Mouse (Mus musculus) liver, adult 2 months (tissue): ENCODE data around the gene Frem1. TPM values are rescaled to one million over a fixed set of nuclear protein-coding genes. Genes with fewer than 3 reads are reported as not detected.

Experiments
- DNase-seq: peaks from one replicate; pipeline ENCODE4 v3.0.0-alpha.2; 2011; ENCODE audit warnings: low read depth, low spot score; ENCODE audit errors: extremely low read depth
- H3K27ac ChIP-seq: fragments of 200-500 bp; replicated peaks from 2 replicates; pipeline ENCODE4 v1.5.1; 2012; ENCODE audit warnings: low read depth, mild to moderate bottlenecking, control low read depth, inconsistent platforms, low read length; ENCODE audit not compliant: insufficient read depth
- H3K27me3 ChIP-seq: fragments of 200-500 bp; 2 replicates; pipeline ENCODE4 v1.6.1; 2012; ENCODE audit warnings: mild to moderate bottlenecking, moderate library complexity, low read length, inconsistent platforms; ENCODE audit not compliant: control insufficient read depth, insufficient read depth
- H3K36me3 ChIP-seq: fragments of 200-500 bp; 2 replicates; pipeline ENCODE4 v1.6.1; 2012; ENCODE audit warnings: low read length, inconsistent platforms; ENCODE audit not compliant: control insufficient read depth, insufficient read depth
- H3K4me1 ChIP-seq: fragments of 200-500 bp; 2 replicates; pipeline ENCODE4 v1.6.1; 2011; ENCODE audit warnings: low read length; ENCODE audit not compliant: control insufficient read depth, insufficient read depth
- H3K4me3 ChIP-seq: fragments of 200-500 bp; 2 replicates; pipeline ENCODE4 v1.5.1; 2011; ENCODE audit warnings: low read depth, mild to moderate bottlenecking, control low read depth, low read length, moderate library complexity; ENCODE audit not compliant: insufficient read depth
- H3K79me2 ChIP-seq: fragments of 200-500 bp; 2 replicates; pipeline ENCODE4 v1.6.1; 2012; ENCODE audit warnings: inconsistent platforms, mild to moderate bottlenecking, low read length, moderate library complexity; ENCODE audit not compliant: control insufficient read depth, insufficient read depth
- H3K9ac ChIP-seq: fragments of 200-500 bp; 2 replicates; pipeline ENCODE4 v1.6.1; 2012; ENCODE audit warnings: low read depth, mild to moderate bottlenecking, control low read depth, inconsistent platforms, low read length
- CTCF ChIP-seq: fragments of 200-500 bp; IDR thresholded peaks from 2 replicates; pipeline ENCODE4 v1.5.1; 2011; ENCODE audit warnings: low read depth, low read length, control low read depth
- POLR2A ChIP-seq: fragments of 200-500 bp; IDR thresholded peaks from 2 replicates; pipeline ENCODE4 v1.6.1; 2011; ENCODE audit warnings: low read length, control low read depth; ENCODE audit not compliant: insufficient read depth; ENCODE audit errors: extremely low read depth
- WGBS: fragments of 180-500 bp; shearing (Covaris S2); methylation state at CpG from one replicate; pipeline ENCODE4 v1.1.7; 2018; 5-methylcytosine and 5-hydroxymethylcytosine counted together
- polyA plus RNA-seq: library from polyadenylated mRNA; depleted of rRNA; stranded (reverse); fragments of >200 nt; gene quantifications from 2 replicates; pipeline ENCODE4 v1.2.3, GENCODE M21; 2012
- total RNA-seq: library from RNA; depleted of rRNA; stranded (reverse); fragments of >200 nt; gene quantifications from 2 replicates; pipeline ENCODE4 v1.2.3, GENCODE M21; 2014

Frem1 gene
- total and polyA plus RNA-seq, 2 experiments = 0.31 to 0.65 TPM

GRCm38 (mm10) chr4:83020759-83021555 lies 31.2 kb downstream of the Frem1 start:
- no peaks in the 10 kb centered on the region for H3K36me3 ChIP-seq
- H3K27ac ChIP-seq = no peak overlapping the region
- no peaks in the 10 kb centered on the region for H3K4me1 ChIP-seq
- TF ChIP-seq POLR2A = no peak
- no peak for TF ChIP-seq CTCF
- no peaks in the 10 kb centered on the region for H3K27me3 ChIP-seq
- WGBS = 71% methylated on average over 15 of the region's 15 CpGs
- DNase-seq = no peak
- H3K79me2 ChIP-seq = no peaks in the 10 kb centered on the region
- no peak overlapping the region for H3K4me3 ChIP-seq
- H3K9ac ChIP-seq = no peak overlapping the region

DNA sequence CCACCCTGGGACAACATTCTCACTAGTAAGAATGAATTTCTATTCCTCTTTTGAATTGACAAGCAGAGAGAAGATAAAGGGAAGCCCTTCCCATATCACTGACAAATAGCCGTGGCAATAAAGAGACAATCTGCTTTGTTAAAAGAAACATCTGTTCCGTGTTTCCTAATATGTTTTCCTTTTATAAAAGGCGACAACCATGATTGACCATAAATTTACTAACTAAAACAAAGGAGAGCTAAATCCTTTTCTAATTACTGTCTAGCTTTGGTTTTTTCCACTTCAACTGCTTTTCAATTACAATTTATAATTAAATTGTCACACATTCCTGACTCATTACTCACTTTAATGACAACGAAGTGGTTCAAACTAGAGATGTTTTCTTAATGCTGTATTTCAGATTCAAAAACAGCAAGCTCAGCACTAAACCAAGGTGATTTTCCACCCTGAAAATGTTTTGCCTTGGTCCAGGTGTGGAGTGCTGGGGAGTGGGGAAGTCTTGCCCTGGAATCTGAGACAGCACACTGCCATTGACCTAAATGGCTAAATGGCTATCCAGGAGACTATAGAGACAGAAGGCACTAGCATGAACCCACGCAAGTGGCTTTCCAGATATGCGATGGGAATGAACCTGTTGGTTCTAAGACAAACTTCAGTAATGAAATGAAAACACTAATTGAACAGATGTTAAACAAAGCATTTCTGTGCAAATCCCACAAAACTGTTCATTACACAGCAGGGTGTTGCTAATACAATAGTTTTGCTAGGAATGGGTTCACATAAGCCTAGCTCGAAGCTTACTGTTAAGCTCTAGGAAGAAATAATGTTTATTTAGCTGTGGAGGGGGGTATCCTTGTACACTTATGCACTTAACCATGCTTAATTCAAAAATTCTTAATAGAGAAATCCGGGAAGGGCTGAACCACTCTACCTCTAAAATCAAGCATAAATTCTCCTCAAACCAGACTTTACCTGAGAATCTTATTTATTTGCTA lies 33.7 kb downstream of the Frem1 start:
- no peaks in the 10 kb centered on the region for H3K36me3 ChIP-seq
- no peak overlapping the region for H3K9ac ChIP-seq
- DNase-seq = no peak
- 83% methylated on average over 8 of the region's 8 CpGs for WGBS
- H3K79me2 ChIP-seq = no peaks in the 10 kb centered on the region
- H3K27me3 ChIP-seq = no peaks in the 10 kb centered on the region
- H3K4me3 ChIP-seq = no peak overlapping the region
- no peaks in the 10 kb centered on the region for H3K4me1 ChIP-seq
- H3K27ac ChIP-seq = no peak overlapping the region
- no peak for TF ChIP-seq CTCF
- TF ChIP-seq POLR2A = no peak

DNA sequence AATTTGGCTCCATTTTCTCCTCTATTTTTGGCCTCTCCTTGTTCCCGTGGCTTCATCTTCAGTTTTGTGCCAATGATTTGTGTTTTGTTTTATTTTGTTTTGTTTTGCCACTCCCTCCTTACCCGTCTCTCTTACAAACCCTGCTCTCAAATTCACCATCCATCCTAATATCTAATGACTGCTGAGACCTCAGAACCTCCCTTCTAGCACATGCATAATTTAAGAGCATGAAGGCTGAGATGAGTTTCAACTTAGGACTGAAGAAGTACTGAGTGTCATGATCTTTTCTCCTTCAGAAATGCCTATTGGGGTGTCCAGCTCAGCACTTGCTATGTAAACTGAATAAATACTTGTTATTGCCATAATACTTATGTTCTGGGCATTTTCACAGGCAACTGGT lies 37.6 kb downstream of the Frem1 start:
- Histone ChIP-seq H3K36me3 (no peaks in the 10 kb centered on the region), H3K4me3 (no peak overlapping the region), H3K4me1 (no peaks in the 10 kb centered on the region), H3K27ac (no peak overlapping the region), H3K9ac (no peak overlapping the region), H3K79me2 (no peaks in the 10 kb centered on the region), H3K27me3 (no peaks in the 10 kb centered on the region)
- TF ChIP-seq POLR2A (no peak), CTCF (no peak)
- no peak for DNase-seq
- WGBS = 87% methylated on average over 2 of the region's 2 CpGs

DNA sequence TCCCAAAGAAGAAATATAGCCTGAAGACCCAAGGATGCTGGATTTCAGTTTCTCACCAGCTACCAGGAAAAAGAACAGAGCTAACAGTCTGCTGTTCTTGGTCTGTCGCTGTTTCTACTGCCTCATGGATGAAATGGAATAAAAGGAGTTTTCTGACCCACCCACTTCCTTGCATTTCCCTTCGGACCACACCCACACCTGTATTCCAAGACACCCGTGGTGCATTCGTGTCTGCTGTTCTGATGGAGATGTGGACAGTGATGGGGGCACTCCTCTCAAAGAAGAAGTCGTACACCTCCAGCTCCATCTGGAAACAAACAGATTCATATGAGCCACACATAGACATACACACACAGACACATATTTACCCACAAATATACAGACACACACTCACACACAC lies 48.1 kb downstream of the Frem1 start:
- Histone ChIP-seq H3K4me3 (no peak overlapping the region), H3K9ac (no peak overlapping the region), H3K27me3 (no peaks in the 10 kb centered on the region), H3K4me1 (no peaks in the 10 kb centered on the region), H3K36me3 (no peaks in the 10 kb centered on the region), H3K27ac (no peak overlapping the region), H3K79me2 (no peaks in the 10 kb centered on the region)
- no peak for TF ChIP-seq POLR2A
- TF ChIP-seq CTCF = no peak
- no peak for DNase-seq
- 84% methylated on average over 5 of the region's 5 CpGs for WGBS

- no peak for DNase-seq
- Histone ChIP-seq H3K4me1 (no peaks in the 10 kb centered on the region), H3K27ac (no peak overlapping the region), H3K79me2 (no peaks in the 10 kb centered on the region), H3K27me3 (no peaks in the 10 kb centered on the region), H3K9ac (no peak overlapping the region), H3K36me3 (no peaks in the 10 kb centered on the region), H3K4me3 (no peak overlapping the region)
- TF ChIP-seq CTCF = no peak
- TF ChIP-seq POLR2A = no peak
- WGBS = 93% methylated on average over 3 of the region's 3 CpGs
These were observed 60.1 kb downstream of the Frem1 start for GRCm38 (mm10) chr4:82992042-82992441.
